8 mouse cellular contexts compared by ENCODE assay signal in the genomic region with DNA sequence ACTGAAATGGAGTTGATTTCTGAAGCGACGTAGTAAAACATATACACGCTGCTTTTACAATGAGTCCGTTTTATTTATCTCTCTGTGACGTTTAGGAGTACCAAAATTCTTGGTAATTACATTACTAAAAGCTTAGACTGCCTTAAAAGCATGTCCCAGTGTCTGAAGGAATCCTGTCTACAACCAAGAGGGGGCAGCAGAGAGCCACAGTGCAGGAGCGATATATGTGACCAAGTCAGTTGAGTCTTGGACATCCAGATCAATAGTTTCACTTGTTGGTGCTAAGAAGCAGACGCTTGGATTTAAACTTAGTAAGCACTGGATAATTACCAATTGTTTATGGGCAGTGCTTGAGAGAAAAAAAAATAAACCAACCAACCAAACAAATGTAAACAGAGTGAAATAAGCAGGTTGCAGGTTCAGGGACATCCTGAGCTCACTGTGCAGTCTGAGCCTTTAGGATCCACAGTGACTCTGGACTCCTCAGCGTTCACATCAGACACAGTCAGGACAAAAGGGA. TPM values are rescaled to one million over a fixed set of nuclear protein-coding genes. Genes with fewer than 3 reads are reported as not detected.
DNase-seq lines count a peak whose midpoint lies in the region; ATAC-seq and TF ChIP-seq lines count a peak whose summit lies in the region.

No protein-coding gene starts in this region.

- no peaks in the 10 kb centered on the region for H3K27me3 ChIP-seq in hindbrain, embryonic 10.5 days (ENCODE audit: insufficient read depth, poor library complexity, severe bottlenecking)
- no peaks in the 10 kb centered on the region for H3K27me3 ChIP-seq in hindbrain, embryonic 13.5 days
- H3K27me3 ChIP-seq in thymus, adult 2 months (ENCODE audit: control insufficient read depth, insufficient read depth, low read length) = no peaks in the 10 kb centered on the region

- TF ChIP-seq CTCF in thymus, adult 2 months (IDR thresholded peaks at IDR 0.05; ENCODE audit: borderline replicate concordance, control insufficient read depth, extremely low read depth, insufficient read depth, low read length, poor library complexity) = no peak

- no peak for ATAC-seq in hindbrain, embryonic 13.5 days (ENCODE audit: low FRiP score)

- peaks cover 2% of the 10 kb centered on the region; the same call in 1 of the 2 replicates for H3K4me1 ChIP-seq in hindbrain, embryonic 10.5 days (replicated peaks)
- no peaks in the 10 kb centered on the region for H3K4me1 ChIP-seq in hindbrain, embryonic 13.5 days (replicated peaks)
- peaks cover 3% of the 10 kb centered on the region for H3K4me1 ChIP-seq in thymus, adult 2 months (replicated peaks; ENCODE audit: control insufficient read depth, insufficient read depth, low read length)

- H3K36me3 ChIP-seq in hindbrain, embryonic 10.5 days = no peaks in the 10 kb centered on the region
- H3K36me3 ChIP-seq in hindbrain, embryonic 13.5 days = no peaks in the 10 kb centered on the region
- H3K36me3 ChIP-seq in thymus, adult 2 months (ENCODE audit: control insufficient read depth, insufficient read depth, low read length) = no peaks in the 10 kb centered on the region

- TF ChIP-seq POLR2A in thymus, adult 2 months (IDR thresholded peaks at IDR 0.05; ENCODE audit: control insufficient read depth, extremely low read depth, insufficient read depth, low read length, poor library complexity) = no peak

- H3K4me2 ChIP-seq in hindbrain, embryonic 13.5 days = no peak overlapping the region

- no peaks in the 10 kb centered on the region for H3K9me3 ChIP-seq in hindbrain, embryonic 10.5 days
- H3K9me3 ChIP-seq in hindbrain, embryonic 13.5 days = no peaks in the 10 kb centered on the region

- no peak overlapping the region for H3K4me3 ChIP-seq in hindbrain, embryonic 10.5 days
- H3K4me3 ChIP-seq in hindbrain, embryonic 13.5 days = no peak overlapping the region
- no peak overlapping the region for H3K4me3 ChIP-seq in thymus, adult 2 months (ENCODE audit: control insufficient read depth, insufficient read depth, low read length)

- H3K27ac ChIP-seq in hindbrain, embryonic 10.5 days = peak overlapping the region; percentile 77
- H3K27ac ChIP-seq in hindbrain, embryonic 13.5 days = no peak overlapping the region
- no peak overlapping the region for H3K27ac ChIP-seq in thymus, adult 2 months (ENCODE audit: control insufficient read depth, insufficient read depth, low read length)

- no peak overlapping the region for H3K9ac ChIP-seq in hindbrain, embryonic 13.5 days

- intact Hi-C loops in left cerebral cortex, postnatal 14 days (cut with DNase I) = no loop called here

- 36% methylated on average over 8 of the region's 8 CpGs for WGBS in hindbrain, embryonic 10.5 days
- WGBS in hindbrain, embryonic 13.5 days = 40% methylated on average over 8 of the region's 8 CpGs
- WGBS in thymus, adult 2 months = 36% methylated on average over 8 of the region's 8 CpGs

- DNase-seq in hindbrain, embryonic 10.5 days (ENCODE audit: low spot score) = peak; percentile 66
- DNase-seq in MEL-GATA-1-ER (ENCODE audit: extremely low read depth, low read depth) = peak; percentile 43
- peak; percentile 80 to 88 for DNase-seq in cerebellum, postnatal 10 days
- DNase-seq in heart, adult 9 months (ENCODE audit: low spot score in 2 of 2) = peak; percentile 3 to 27
- peak; percentile 57 to 71 for DNase-seq in left cerebral cortex, postnatal 14 days (ENCODE audit: low spot score in 2 of 2)
- DNase-seq in monocyte, adult 2 months (ENCODE audit: low read depth in 1 of 2, low spot score in 2 of 2) = peak; percentile 4 to 35
- peak; percentile 70 for DNase-seq in thymus, adult 2 months

RNA-seq across cellular contexts. Expression of gene Serinc1, which starts 38.9 kb away (rescaled TPM):
- polyA plus RNA-seq in hindbrain, embryonic 10.5 days (2016; fragmentation: Nextera tagmentation; extraction: Ambion mirVana) = 135 and 142 TPM in 2 replicates
- 384 and 389 TPM in 2 replicates for polyA plus RNA-seq in hindbrain, embryonic 13.5 days (2015; fragmentation: Nextera tagmentation; extraction: Ambion mirVana)
- 100 to 1,000 TPM; 964 to 993 TPM for total RNA-seq in left cerebral cortex, postnatal 14 days (2021)
- polyA plus RNA-seq in thymus, adult 2 months (2012; rRNA removed) = 37.6 and 41.7 TPM in 2 replicates

Comparison
In these comparisons a context has a peak if more than half of its experiments do, and no peak if none do; other contexts are left out.
1. DNase-seq: peak in every context shown above with its lines; median percentile 84 in cerebellum, postnatal 10 days; 70 in thymus, adult 2 months; 66 in hindbrain, embryonic 10.5 days; 64 in left cerebral cortex, postnatal 14 days; 43 in MEL-GATA-1-ER; 20 in monocyte, adult 2 months; 15 in heart, adult 9 months.